Mouse (Mus musculus) forebrain, embryonic 14.5 days (tissue): Measurements from ENCODE around the gene Syt14. TPM values are rescaled to one million over a fixed set of nuclear protein-coding genes. Genes with fewer than 3 reads are reported as not detected.

ENCODE experiments used
- ATAC-seq: fragments of 200-750 bp; cut with Nextera tagmentation; 2 replicates; pipeline ENCODE4 v1.8.0; 2017; ENCODE audit warnings: mild to moderate bottlenecking, moderate library complexity
- DNase-seq: peaks from one replicate; pipeline ENCODE4 v3.0.0-alpha.2; 2015; ENCODE audit warnings: low spot score
- H3K27ac ChIP-seq: fragments of 300-500 bp; sonication (generic); 2 replicates; pipeline ENCODE4 v1.5.1; 2014; ENCODE audit warnings: low read depth, mild to moderate bottlenecking, control low read depth, low read length, moderate library complexity
- H3K27me3 ChIP-seq: fragments of 300-500 bp; sonication (generic); replicated peaks from 2 replicates; pipeline ENCODE4 v1.6.1; 2014; ENCODE audit warnings: low read length, control low read depth, mixed read lengths; ENCODE audit not compliant: control insufficient read depth, insufficient read depth
- H3K36me3 ChIP-seq: fragments of 300-500 bp; sonication (generic); 2 replicates; pipeline ENCODE4 v1.6.1; 2014; ENCODE audit warnings: low read length, control low read depth; ENCODE audit not compliant: control insufficient read depth, insufficient read depth
- H3K4me1 ChIP-seq: fragments of 300-500 bp; sonication (generic); 2 replicates; pipeline ENCODE4 v1.6.1; 2014; ENCODE audit warnings: antibody characterized with exemption, low read length, control low read depth; ENCODE audit not compliant: control insufficient read depth, insufficient read depth
- H3K4me2 ChIP-seq: fragments of 300-500 bp; sonication (generic); 2 replicates; pipeline ENCODE4 v1.6.1; 2014; ENCODE audit warnings: mild to moderate bottlenecking, control low read depth, low read length
- H3K4me3 ChIP-seq: fragments of 300-500 bp; sonication (generic); 2 replicates; pipeline ENCODE4 v1.5.1; 2014; ENCODE audit warnings: low read depth, low read length, control low read depth
- H3K9ac ChIP-seq: fragments of 300-500 bp; sonication (generic); 2 replicates; pipeline ENCODE4 v1.6.1; 2014; ENCODE audit warnings: mild to moderate bottlenecking, low read length, control low read depth, moderate library complexity
- H3K9me3 ChIP-seq: fragments of 300-500 bp; sonication (generic); replicated peaks from 2 replicates; pipeline ENCODE4 v1.6.1; 2016; ENCODE audit warnings: low read length, control low read depth, mixed read lengths; ENCODE audit not compliant: control insufficient read depth
- WGBS: fragments of 180-500 bp; shearing (Covaris S2); extraction: QIAGEN DNeasy Blood & Tissue Kit; methylation state at CpG from one replicate; pipeline ENCODE4 v1.1.7; 2014; 5-methylcytosine and 5-hydroxymethylcytosine counted together
- polyA plus RNA-seq: library from polyadenylated mRNA; unstranded; fragments of >200 nt; fragmentation: Nextera tagmentation; extraction: Ambion mirVana; gene quantifications from 2 replicates; pipeline ENCODE4 v1.2.1, GENCODE M21; 2014

Gene Syt14
- polyA plus RNA-seq, 1 experiment from 2014 or later = 6.9 TPM

- Histone ChIP-seq H3K4me1 (no peaks in the 10 kb centered on the region), H3K27ac (no peak overlapping the region), H3K4me2 (no peak overlapping the region), H3K27me3 (no peaks in the 10 kb centered on the region), H3K9me3 (no peaks in the 10 kb centered on the region), H3K36me3 (peaks cover 5% of the 10 kb centered on the region; the same call in 1 of the 2 replicates), H3K4me3 (no peak overlapping the region), H3K9ac (no peak overlapping the region)
- DNase-seq (no peak), ATAC-seq (no peak)
- 3% methylated on average over 2 of the region's 2 CpGs for WGBS
These were observed 136.8 kb downstream of the Syt14 start for GRCm38 (mm10) chr1:192898742-192899141.

- ATAC-seq (no peak), DNase-seq (no peak)
- Histone ChIP-seq H3K4me1 (no peaks in the 10 kb centered on the region), H3K36me3 (peaks cover 5% of the 10 kb centered on the region; the same call in 1 of the 2 replicates), H3K4me2 (no peak overlapping the region), H3K27ac (no peak overlapping the region), H3K9ac (no peak overlapping the region), H3K4me3 (no peak overlapping the region), H3K27me3 (no peaks in the 10 kb centered on the region), H3K9me3 (no peaks in the 10 kb centered on the region)
- 57% methylated on average over 10 of the region's 10 CpGs for WGBS
These were observed 138.4 kb downstream of the Syt14 start for GRCm38 (mm10) chr1:192897218-192897617.

DNA sequence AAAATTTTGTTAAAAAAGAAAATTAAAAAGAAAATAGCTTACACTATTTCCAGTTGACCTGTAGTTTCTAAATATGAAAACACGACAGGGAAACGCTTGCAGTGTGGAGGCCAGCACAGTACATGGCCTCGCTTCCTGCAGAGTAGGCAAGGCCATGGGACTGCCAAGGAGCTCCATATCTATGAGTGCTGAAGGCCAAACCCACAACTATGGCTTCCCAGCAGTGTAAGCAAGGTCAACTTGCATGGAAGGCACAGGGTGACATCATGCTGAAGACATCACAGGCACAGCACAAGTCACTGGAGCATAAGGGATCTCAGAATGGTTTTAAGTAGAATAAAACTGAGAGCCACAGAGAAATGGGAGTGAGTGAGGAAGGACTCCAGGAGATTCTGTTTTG is 139.5 kb downstream of the Syt14 start:
- 93% methylated on average over 3 of the region's 3 CpGs for WGBS

DNA sequence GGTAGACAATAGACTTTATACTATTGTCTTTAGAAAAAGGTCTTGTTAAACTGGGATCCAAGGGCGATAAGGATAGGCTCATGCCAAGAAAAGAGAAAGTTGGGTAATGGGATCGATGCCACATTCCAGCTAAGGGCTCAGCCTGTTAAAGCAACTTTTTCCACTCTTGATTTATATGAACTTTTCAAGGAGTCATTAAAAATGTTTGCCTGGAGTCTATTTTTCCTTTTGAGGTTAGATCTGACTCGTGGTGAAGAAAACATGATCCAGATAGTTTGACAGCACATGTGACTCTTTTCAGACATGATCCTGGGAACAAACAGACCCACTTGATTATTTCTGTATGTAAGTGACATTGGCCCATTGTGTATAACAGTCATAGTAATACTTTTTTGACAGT is 144.9 kb downstream of the Syt14 start:
- no peak for DNase-seq
- Histone ChIP-seq H3K4me1 (no peaks in the 10 kb centered on the region), H3K4me2 (no peak overlapping the region), H3K9ac (no peak overlapping the region), H3K27ac (no peak overlapping the region), H3K27me3 (no peaks in the 10 kb centered on the region), H3K9me3 (no peaks in the 10 kb centered on the region), H3K36me3 (0 out of 2 replicates have a peak, but pooled peaks cover 3% of the 10 kb centered on the region), H3K4me3 (no peak overlapping the region)
- ATAC-seq = no peak
- WGBS = 79% methylated on average over 3 of the region's 3 CpGs

More for the DNA sequence above, 139.5 kb downstream of the Syt14 start:
- no peak overlapping the region for H3K9ac ChIP-seq
- H3K4me3 ChIP-seq = no peak overlapping the region
- no peaks in the 10 kb centered on the region for H3K27me3 ChIP-seq
- no peaks in the 10 kb centered on the region for H3K4me1 ChIP-seq
- no peak overlapping the region for H3K27ac ChIP-seq
- no peak for DNase-seq
- peaks cover 5% of the 10 kb centered on the region; the same call in 1 of the 2 replicates for H3K36me3 ChIP-seq
- H3K4me2 ChIP-seq = no peak overlapping the region
- no peaks in the 10 kb centered on the region for H3K9me3 ChIP-seq
- ATAC-seq = no peak

GRCm38 (mm10) chr1:192882617-192883295 is 152.8 kb downstream of the Syt14 start:
- no peak for ATAC-seq
- WGBS = 75% methylated on average over 2 of the region's 2 CpGs
- no peak overlapping the region for H3K4me2 ChIP-seq
- no peaks in the 10 kb centered on the region for H3K9me3 ChIP-seq
- DNase-seq = peak; percentile 22
- no peaks in the 10 kb centered on the region for H3K36me3 ChIP-seq
- H3K4me1 ChIP-seq = no peaks in the 10 kb centered on the region
- no peak overlapping the region for H3K27ac ChIP-seq
- no peaks in the 10 kb centered on the region for H3K27me3 ChIP-seq
- H3K9ac ChIP-seq = no peak overlapping the region
- no peak overlapping the region for H3K4me3 ChIP-seq

DNA sequence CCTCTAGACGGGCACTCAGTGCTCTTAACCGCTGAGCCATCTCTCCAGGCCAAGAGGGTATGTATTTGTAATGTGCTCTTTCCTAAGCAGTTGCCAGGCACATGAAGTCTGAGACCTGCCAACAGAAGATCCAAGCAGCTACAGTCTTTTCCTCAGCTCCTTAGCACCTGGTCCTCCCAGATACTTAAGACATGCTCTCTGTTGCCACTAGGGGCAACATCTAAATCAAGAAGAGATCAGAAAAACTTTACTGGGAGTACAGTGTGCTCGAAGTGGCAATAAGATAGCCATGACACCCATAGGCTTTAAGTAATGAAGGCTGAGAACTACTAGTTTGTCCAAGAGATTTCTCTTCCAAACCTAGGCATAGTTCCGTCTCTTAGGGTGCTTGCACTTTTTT is 155.4 kb downstream of the Syt14 start:
- WGBS = 84% methylated on average over 4 of the region's 4 CpGs
- H3K4me3 ChIP-seq = no peak overlapping the region
- H3K36me3 ChIP-seq = no peaks in the 10 kb centered on the region
- H3K9me3 ChIP-seq = no peaks in the 10 kb centered on the region
- no peak overlapping the region for H3K4me2 ChIP-seq
- ATAC-seq = no peak
- no peaks in the 10 kb centered on the region for H3K27me3 ChIP-seq
- no peak overlapping the region for H3K27ac ChIP-seq
- no peak overlapping the region for H3K9ac ChIP-seq
- DNase-seq = peak; percentile 20
- H3K4me1 ChIP-seq = no peaks in the 10 kb centered on the region

GRCm38 (mm10) chr1:192879086-192879580 is 156.4 kb downstream of the Syt14 start:
- Histone ChIP-seq H3K4me2 (no peak overlapping the region), H3K9me3 (no peaks in the 10 kb centered on the region), H3K9ac (no peak overlapping the region), H3K4me1 (no peaks in the 10 kb centered on the region), H3K27me3 (no peaks in the 10 kb centered on the region), H3K4me3 (no peak overlapping the region), H3K36me3 (no peaks in the 10 kb centered on the region), H3K27ac (no peak overlapping the region)
- 86% methylated on average over 7 of the region's 7 CpGs for WGBS
- ATAC-seq (no peak), DNase-seq (no peak)

DNA sequence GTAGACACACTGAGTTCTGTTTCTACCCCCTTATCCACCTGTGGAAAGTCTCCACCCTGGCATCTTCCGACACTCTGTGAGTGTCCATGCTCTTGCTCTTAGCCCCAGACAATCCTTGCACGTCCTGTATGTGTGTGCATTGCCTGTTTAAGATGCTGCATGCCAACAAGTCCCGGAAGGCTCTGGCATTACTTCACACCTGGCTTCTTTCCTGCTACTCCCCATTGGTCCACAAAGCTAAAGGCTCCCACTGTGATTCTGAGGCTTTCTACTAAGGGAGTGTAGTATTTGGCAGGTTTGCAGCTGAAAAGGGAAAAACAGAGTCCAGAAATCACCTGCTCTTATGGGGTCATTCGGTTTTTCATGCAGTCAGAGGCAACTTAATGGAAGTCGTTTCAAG is 162.7 kb downstream of the Syt14 start:
- DNase-seq (peak; percentile 49), ATAC-seq (no peak)
- H3K27ac ChIP-seq = no peak overlapping the region
- no peak overlapping the region for H3K4me2 ChIP-seq
- H3K27me3 ChIP-seq = no peaks in the 10 kb centered on the region
- WGBS = 44% methylated on average over 5 of the region's 5 CpGs
- H3K9ac ChIP-seq = no peak overlapping the region
- H3K9me3 ChIP-seq = no peaks in the 10 kb centered on the region
- H3K36me3 ChIP-seq = no peaks in the 10 kb centered on the region
- H3K4me1 ChIP-seq = 0 out of 2 replicates have a peak, but pooled peaks cover 3% of the 10 kb centered on the region
- no peak overlapping the region for H3K4me3 ChIP-seq

DNA sequence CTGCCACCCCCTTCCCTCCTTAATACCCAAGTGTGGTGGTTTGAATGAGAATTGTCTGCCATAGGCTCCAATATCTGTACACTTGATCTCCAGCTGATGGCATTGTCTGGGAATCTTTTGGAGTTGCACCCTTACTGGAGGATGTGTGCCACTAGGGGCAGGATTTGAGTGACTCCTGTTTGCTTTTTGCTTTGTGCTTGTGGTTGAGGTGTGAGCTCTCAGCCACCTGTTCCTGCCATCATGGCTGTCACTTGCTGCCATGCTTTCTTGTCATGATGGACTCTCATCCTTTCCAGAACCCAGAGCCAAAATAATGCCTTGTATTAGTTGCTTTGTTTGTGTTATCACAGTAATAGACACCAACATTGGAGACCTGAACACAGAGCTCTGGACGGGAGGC is 165.8 kb downstream of the Syt14 start:
- Histone ChIP-seq H3K36me3 (no peaks in the 10 kb centered on the region), H3K27ac (no peak overlapping the region), H3K4me3 (no peak overlapping the region), H3K27me3 (no peaks in the 10 kb centered on the region), H3K9me3 (no peaks in the 10 kb centered on the region), H3K9ac (no peak overlapping the region), H3K4me2 (no peak overlapping the region), H3K4me1 (0 out of 2 replicates have a peak, but pooled peaks cover 3% of the 10 kb centered on the region)
- ATAC-seq = no peak
- 89% methylated on average over 1 of the region's 1 CpGs for WGBS
- no peak for DNase-seq
